Mouse (Mus musculus): ENCODE data around the gene Hnrnpr. TPM values are rescaled to one million over a fixed set of nuclear protein-coding genes. Genes with fewer than 3 reads are reported as not detected.

The Hnrnpr gene
- polyA plus RNA-seq, 1 experiment from 2014 or later: 68.5 TPM

Other genes starting within 250 kb of the Hnrnpr start
- 48.1 and 51.3 TPM in 2 replicates for gene Id3, start 167.4 kb upstream of the Hnrnpr start, polyA plus RNA-seq (2015; fragmentation: Nextera tagmentation; extraction: Ambion mirVana)
- 64.7 and 72.1 TPM in 2 replicates for gene E2f2, start 138.5 kb upstream of the Hnrnpr start, polyA plus RNA-seq (2015; fragmentation: Nextera tagmentation; extraction: Ambion mirVana)
- 1.1 and 1.4 TPM in 2 replicates for gene Asap3, start 104.6 kb upstream of the Hnrnpr start, polyA plus RNA-seq (2015; fragmentation: Nextera tagmentation; extraction: Ambion mirVana)
- gene Tcea3, start 63.2 kb upstream of the Hnrnpr start, polyA plus RNA-seq (2015; fragmentation: Nextera tagmentation; extraction: Ambion mirVana): 12.9 and 13.6 TPM in 2 replicates
- gene Zfp46, start 26.3 kb upstream of the Hnrnpr start, polyA plus RNA-seq (2015; fragmentation: Nextera tagmentation; extraction: Ambion mirVana): 2.6 and 3.6 TPM in 2 replicates
- gene Htr1d, start 112.6 kb downstream of the Hnrnpr start, polyA plus RNA-seq (2015; fragmentation: Nextera tagmentation; extraction: Ambion mirVana): 0.15 TPM in 1 of 2 replicates, not detected in the other
- 0.06 TPM in 1 of 2 replicates, not detected in the other for gene 6030445D17Rik, start 151.3 kb downstream of the Hnrnpr start, polyA plus RNA-seq (2015; fragmentation: Nextera tagmentation; extraction: Ambion mirVana)
- 17.3 and 19.3 TPM in 2 replicates for gene Luzp1, start 158.8 kb downstream of the Hnrnpr start, polyA plus RNA-seq (2015; fragmentation: Nextera tagmentation; extraction: Ambion mirVana)

Data from liver, embryonic 13.5 days (tissue).